Mouse (Mus musculus) monocyte, adult 2 months (primary cell): Measurements from ENCODE around the gene Ccr6.
A peak's percentile ranks its signal among the peaks of the same experiment; 100 is the strongest.
"Not testable (repeated sequence)": the region's sequence is repeated elsewhere in the genome, so short reads cannot be mapped to it uniquely, and the experiment has no call there.

Experiments
- DNase-seq, 2 experiments: peaks; one replicate each; pipeline ENCODE4 v3.0.0; 2022; ENCODE audit warnings: low spot score in 2 of 2, low read depth in 1 of 2

Gene Ccr6

GRCm38 (mm10) chr17:8233618-8234214 lies 2.1 kb upstream of the Ccr6 start:
- DNase-seq: peak in 1 of 2 experiments; percentile 10

GRCm38 (mm10) chr17:8234537-8234936 lies 1.3 kb upstream of the Ccr6 start:
- no peak for DNase-seq

- no peak for DNase-seq
Measured at GRCm38 (mm10) chr17:8238012-8238710, 2.3 kb downstream of the Ccr6 start.

- no peak for DNase-seq
Measured at GRCm38 (mm10) chr17:8239561-8239960, 3.7 kb downstream of the Ccr6 start.

GRCm38 (mm10) chr17:8240517-8240916 lies 4.7 kb downstream of the Ccr6 start:
- DNase-seq: no peak

GRCm38 (mm10) chr17:8241645-8242044 lies 5.8 kb downstream of the Ccr6 start:
- DNase-seq: no peak

GRCm38 (mm10) chr17:8242186-8242585 lies 6.3 kb downstream of the Ccr6 start:
- DNase-seq: no peak

- DNase-seq: no peak
Measured at GRCm38 (mm10) chr17:8244124-8244523, 8.3 kb downstream of the Ccr6 start.

GRCm38 (mm10) chr17:8246102-8246754 lies 10.4 kb downstream of the Ccr6 start:
- no peak for DNase-seq

- DNase-seq: no peak
Measured at GRCm38 (mm10) chr17:8251704-8252103, 15.9 kb downstream of the Ccr6 start.

GRCm38 (mm10) chr17:8254268-8254667 lies 18.4 kb downstream of the Ccr6 start:
- DNase-seq: no peak

- no peak for DNase-seq
Measured at GRCm38 (mm10) chr17:8254914-8255313, 19.1 kb downstream of the Ccr6 start.

- no peak for DNase-seq
Measured at GRCm38 (mm10) chr17:8255583-8255982, 19.7 kb downstream of the Ccr6 start.

- no peak for DNase-seq
Measured at GRCm38 (mm10) chr17:8256982-8257381, 21.1 kb downstream of the Ccr6 start.

- DNase-seq: not testable (repeated sequence)
Measured at GRCm38 (mm10) chr17:8264638-8265037, 28.8 kb downstream of the Ccr6 start.

- no peak for DNase-seq
Measured at GRCm38 (mm10) chr17:8272054-8272749, 36.4 kb downstream of the Ccr6 start.

GRCm38 (mm10) chr17:8272951-8273350 lies 37.1 kb downstream of the Ccr6 start:
- no peak for DNase-seq

GRCm38 (mm10) chr17:8276071-8276470 lies 40.2 kb downstream of the Ccr6 start:
- no peak for DNase-seq

GRCm38 (mm10) chr17:8276680-8277079 lies 40.8 kb downstream of the Ccr6 start:
- no peak for DNase-seq

GRCm38 (mm10) chr17:8277266-8277665 lies 41.4 kb downstream of the Ccr6 start:
- no peak for DNase-seq

- no peak for DNase-seq
Measured at GRCm38 (mm10) chr17:8278356-8278755, 42.5 kb downstream of the Ccr6 start.
